Comparison of ENCODE assay signal across 13 mouse cellular contexts in genomic region chr16:45142565-45142964, GRCm38 (mm10). TPM values are rescaled to one million over a fixed set of nuclear protein-coding genes. Genes with fewer than 3 reads are reported as not detected.
DNase-seq lines count a peak whose midpoint lies in the region; ATAC-seq and TF ChIP-seq lines count a peak whose summit lies in the region.
"Had no signal": no experiment of that assay in that cellular context is flagged by ENCODE, and none has a peak within 500 bp of the region (broad histone marks: within the 10 kb centered on the region; RNA-seq: fewer than 3 reads in every experiment).

No protein-coding gene starts in this region.

- ATAC-seq in kidney, embryonic 16.5 days (ENCODE audit: low FRiP score, low TSS enrichment), result no peak
- ATAC-seq: forebrain, embryonic 15.5 days had no signal

- no peak overlapping the region for H3K4me2 ChIP-seq in kidney, embryonic 16.5 days (replicated peaks; ENCODE audit: low read depth, low read length)
- H3K4me2 ChIP-seq: forebrain, embryonic 15.5 days had no signal

- 96% methylated on average over 5 of the region's 5 CpGs for WGBS in kidney, embryonic 16.5 days

- peak; percentile 51 for TF ChIP-seq CTCF in layer of hippocampus, adult 2 months (conservative IDR thresholded peaks at IDR 0.05)
- 0 out of 2 replicates have a peak, but pooled peaks have one; percentile 6 for TF ChIP-seq CTCF in cortical plate, adult 2 months (IDR thresholded peaks at IDR 0.05; ENCODE audit: extremely low read depth, insufficient read depth, low read length)

- no peak for TF ChIP-seq POLR2A in cortical plate, adult 2 months (IDR thresholded peaks at IDR 0.05; ENCODE audit: extremely low read depth, insufficient read depth, low read length)

- no peak for DNase-seq in layer of hippocampus, adult 2 months (ENCODE audit: low spot score in 2 of 2)
- no peak for DNase-seq in layer of hippocampus, adult 11-12 months (ENCODE audit: low spot score)
- peak; percentile 67 for DNase-seq in 3T3-L1 (ENCODE audit: low read depth, low spot score)
- DNase-seq in A20 (ENCODE audit: low read depth, low spot score), result peak; percentile 85
- no peak for DNase-seq in adrenal gland, adult 18-20 months (ENCODE audit: low spot score in 2 of 2)
- DNase-seq in T-cell, adult 2 months (ENCODE audit: low spot score), result no peak
- DNase-seq: cerebellum, postnatal 25 days; gastrocnemius, postnatal 36 days; kidney, postnatal 25 days; thymus, adult 18-20 months had no signal

- no peak overlapping the region for H3K27ac ChIP-seq in layer of hippocampus, adult 2 months
- H3K27ac ChIP-seq in cortical plate, adult 2 months (ENCODE audit: insufficient read depth, low read length), result no peak overlapping the region
- H3K27ac ChIP-seq in kidney, embryonic 16.5 days (ENCODE audit: low read length), result no peak overlapping the region
- H3K27ac ChIP-seq: forebrain, embryonic 15.5 days had no signal

- H3K27me3 ChIP-seq in kidney, embryonic 16.5 days (ENCODE audit: insufficient read depth, low read length), result no peaks in the 10 kb centered on the region
- H3K27me3 ChIP-seq: forebrain, embryonic 15.5 days had no signal

- no peaks in the 10 kb centered on the region for H3K4me1 ChIP-seq in cortical plate, adult 2 months (ENCODE audit: control insufficient read depth, insufficient read depth, low read length)
- H3K4me1 ChIP-seq in kidney, embryonic 16.5 days (ENCODE audit: insufficient read depth, low read length), result no peaks in the 10 kb centered on the region
- H3K4me1 ChIP-seq: forebrain, embryonic 15.5 days had no signal

- no peak overlapping the region for H3K4me3 ChIP-seq in layer of hippocampus, adult 2 months
- no peak overlapping the region for H3K4me3 ChIP-seq in cortical plate, adult 2 months (ENCODE audit: insufficient read depth, low read length)
- no peak overlapping the region for H3K4me3 ChIP-seq in kidney, embryonic 16.5 days (ENCODE audit: low read length)
- H3K4me3 ChIP-seq: forebrain, embryonic 15.5 days had no signal

- H3K9me3 ChIP-seq in kidney, embryonic 16.5 days (ENCODE audit: low read length), result no peaks in the 10 kb centered on the region
- H3K9me3 ChIP-seq: forebrain, embryonic 15.5 days had no signal

- H3K36me3 ChIP-seq in kidney, embryonic 16.5 days (ENCODE audit: insufficient read depth, low read length), result peaks cover 49% of the 10 kb centered on the region

- H3K9ac ChIP-seq in kidney, embryonic 16.5 days (replicated peaks; ENCODE audit: low read length), result no peak overlapping the region
- H3K9ac ChIP-seq: forebrain, embryonic 15.5 days had no signal

RNA-seq across cellular contexts. Expression of gene Slc35a5, which starts 15.9 kb away (rescaled TPM):
- total RNA-seq in layer of hippocampus, adult 2 months (2021), result 10 to 100 TPM; 49.3 to 52.8 TPM
- 29.9 and 34.6 TPM in 2 replicates for polyA plus RNA-seq in cortical plate, adult 2 months (2012; rRNA removed)
- total RNA-seq in adrenal gland, adult 18-20 months (2021), result 10 to 100 TPM; 25.6 to 34.0 TPM
- polyA plus RNA-seq in kidney, embryonic 16.5 days (2015; fragmentation: Nextera tagmentation; extraction: Ambion mirVana), result 25.3 and 26.2 TPM in 2 replicates

RNA-seq across cellular contexts. Expression of gene Atg3, which starts 16.0 kb away (rescaled TPM):
- 10 to 100 TPM; 42.9 to 45.3 TPM for total RNA-seq in layer of hippocampus, adult 2 months (2021)
- polyA plus RNA-seq in cortical plate, adult 2 months (2012; rRNA removed), result 38.4 and 39.9 TPM in 2 replicates
- 10 to 100 TPM; 47.4 to 62.3 TPM for total RNA-seq in adrenal gland, adult 18-20 months (2021)
- 30.9 and 37.0 TPM in 2 replicates for polyA plus RNA-seq in kidney, embryonic 16.5 days (2015; fragmentation: Nextera tagmentation; extraction: Ambion mirVana)

RNA-seq across cellular contexts. Expression of gene Ccdc80, which starts 49.4 kb away (rescaled TPM):
- 1 to 10 TPM; 3.1 to 3.8 TPM for total RNA-seq in layer of hippocampus, adult 2 months (2021)
- 7.9 and 8.3 TPM in 2 replicates for polyA plus RNA-seq in cortical plate, adult 2 months (2012; rRNA removed)
- 100 to 1,000 TPM in 1 of 2 experiments, 10 to 100 TPM in 1; 24.9 to 124 TPM for total RNA-seq in adrenal gland, adult 18-20 months (2021)
- 112 and 114 TPM in 2 replicates for polyA plus RNA-seq in kidney, embryonic 16.5 days (2015; fragmentation: Nextera tagmentation; extraction: Ambion mirVana)

Comparison
In these comparisons a context has a peak if more than half of its experiments do, and no peak if none do; other contexts are left out.
1. DNase-seq: peak in 3T3-L1 (single experiment) and A20 (single experiment); none in layer of hippocampus, adult 2 months (0 of 2), layer of hippocampus, adult 11-12 months (single experiment), adrenal gland, adult 18-20 months (0 of 2) and T-cell, adult 2 months (single experiment).
2. RNA of gene Ccdc80, which starts 49.4 kb away (total RNA-seq): 24.9 to 124 TPM in adrenal gland, adult 18-20 months; 3.1 to 3.8 TPM in layer of hippocampus, adult 2 months; every median in the first group is over 4 times any median in the second.